Mouse (Mus musculus) olfactory bulb, adult 2 months (tissue): ENCODE data around the gene Agps.

ENCODE experiments used
- CTCF ChIP-seq: fragments of 200-500 bp; IDR thresholded peaks from 2 replicates; pipeline ENCODE4 v1.5.1; 2012; ENCODE audit warnings: low read depth, mild to moderate bottlenecking, low read length, moderate library complexity; ENCODE audit not compliant: insufficient read depth
- POLR2A ChIP-seq: fragments of 200-500 bp; IDR thresholded peaks from 2 replicates; pipeline ENCODE4 v1.6.1; 2012; ENCODE audit warnings: mild to moderate bottlenecking, low read depth, low read length, moderate library complexity; ENCODE audit not compliant: insufficient read depth

DNA sequence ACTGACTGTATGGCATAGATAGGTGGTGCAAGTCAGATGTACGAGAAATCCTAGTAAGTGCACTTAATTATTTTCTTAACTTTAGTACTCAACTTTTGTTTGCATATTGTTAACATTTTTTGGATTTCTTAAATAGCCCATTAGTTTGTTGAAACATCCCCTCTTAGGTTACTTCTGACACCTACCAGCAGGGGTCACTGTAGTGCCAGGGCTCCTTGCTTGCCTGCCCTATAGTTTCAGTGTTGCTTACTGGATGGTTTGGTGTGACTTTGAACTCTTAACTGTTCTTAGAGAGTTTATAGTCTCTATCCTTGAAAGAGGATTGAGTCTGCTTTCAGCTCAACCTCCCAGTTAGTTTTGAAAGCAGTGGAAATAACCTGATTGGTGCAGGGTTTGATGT, 51.6 kb downstream of the Agps start:
- TF ChIP-seq CTCF: no peak
- TF ChIP-seq POLR2A: no peak
